Mouse (Mus musculus) cerebellum, adult 2 months (tissue): ENCODE data around the gene Naip2.

Experiments
- CTCF ChIP-seq: fragments of 200-500 bp; IDR thresholded peaks from 2 replicates; pipeline ENCODE4 v1.5.1; 2011; ENCODE audit warnings: low read depth, mild to moderate bottlenecking, control low read depth, low read length, moderate library complexity, borderline replicate concordance; ENCODE audit not compliant: insufficient read depth
- POLR2A ChIP-seq: fragments of 200-500 bp; IDR thresholded peaks from 2 replicates; pipeline ENCODE4 v1.6.1; 2011; ENCODE audit warnings: low read length, control low read depth, borderline replicate concordance; ENCODE audit not compliant: insufficient read depth

DNA sequence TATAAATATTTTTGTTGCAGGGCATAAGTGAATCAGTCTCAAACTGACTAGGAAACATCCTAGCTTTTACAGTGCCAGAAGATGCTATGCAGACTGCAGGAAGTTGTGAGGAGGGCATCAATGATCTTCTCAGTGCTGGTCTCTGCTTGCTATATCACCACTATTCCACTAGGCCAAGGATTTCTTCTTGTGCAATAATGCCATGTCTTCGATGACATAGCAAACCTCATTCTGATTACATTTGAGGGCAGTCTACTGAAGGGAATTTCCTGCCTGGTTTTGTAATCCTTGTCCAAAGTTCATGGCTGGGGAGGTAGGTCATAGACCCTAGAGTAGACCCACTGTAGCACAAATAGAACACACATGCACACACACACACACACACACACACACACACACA lies 1.4 kb upstream of the Naip2 start:
- TF ChIP-seq POLR2A (no peak), CTCF (no peak)
